Mouse (Mus musculus) olfactory bulb, adult 2 months (tissue): Measurements from ENCODE around the gene 4930524J08Rik.

ENCODE experiments used
- CTCF ChIP-seq: fragments of 200-500 bp; IDR thresholded peaks from 2 replicates; pipeline ENCODE4 v1.5.1; 2012; ENCODE audit warnings: low read depth, mild to moderate bottlenecking, low read length, moderate library complexity; ENCODE audit not compliant: insufficient read depth
- POLR2A ChIP-seq: fragments of 200-500 bp; IDR thresholded peaks from 2 replicates; pipeline ENCODE4 v1.6.1; 2012; ENCODE audit warnings: mild to moderate bottlenecking, low read depth, low read length, moderate library complexity; ENCODE audit not compliant: insufficient read depth

GRCm38 (mm10) chr5:99931910-99932309, 47.0 kb upstream of the 4930524J08Rik start:
- TF ChIP-seq CTCF, result no peak
- no peak for TF ChIP-seq POLR2A
